Mouse (Mus musculus) left cerebral cortex, postnatal 4 days (tissue): ENCODE results near the gene Dvl2. TPM values are rescaled to one million over a fixed set of nuclear protein-coding genes. Genes with fewer than 3 reads are reported as not detected.
A peak's percentile ranks its signal among the peaks of the same experiment; 100 is the strongest.
"Not testable (repeated sequence)": the region's sequence is repeated elsewhere in the genome, so short reads cannot be mapped to it uniquely, and the experiment has no call there.

Experiments
- DNase-seq: peaks from one replicate; pipeline ENCODE4 v3.0.0-alpha.2; 2022
- intact Hi-C: fragments of 180-260 bp; cut with DNase I; formaldehyde crosslinking; loops from one replicate; pipeline ENCODE4 v1.15.1; 2025
- total RNA-seq, 2 experiments: library from RNA; stranded (reverse); gene quantifications; 2 replicates each; pipeline ENCODE4 v1.2.3; 2021

Dvl2 gene
- 10 to 100 TPM; 38.8 to 40.1 TPM for total RNA-seq

DNA sequence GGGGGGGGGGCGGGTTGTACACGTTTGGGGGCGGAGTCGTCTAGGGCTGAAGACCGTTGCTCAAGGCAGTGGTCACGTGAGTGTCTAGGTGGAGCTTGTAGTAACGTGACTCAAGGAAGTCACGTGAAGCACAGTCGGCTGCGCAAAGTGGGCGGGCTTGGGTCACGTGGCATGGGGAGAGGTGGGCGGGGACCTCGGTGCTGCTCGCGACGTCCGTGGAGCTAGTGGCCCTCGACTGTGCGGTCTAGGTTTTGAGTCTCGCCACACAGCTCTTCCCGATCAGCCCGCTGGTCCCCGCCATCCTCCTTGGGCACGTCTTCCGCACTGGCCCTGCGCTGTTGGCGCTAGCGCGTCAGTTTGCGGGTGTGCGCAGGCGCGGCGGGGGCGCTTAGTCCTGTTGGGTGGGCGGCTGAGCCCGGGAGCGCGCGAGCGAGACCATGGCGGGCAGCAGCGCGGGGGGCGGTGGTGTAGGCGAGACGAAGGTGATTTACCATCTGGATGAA, at the start of gene Dvl2:
Gene Dvl2, plus strand, starts transcription at position 200 of the 503 bp plus-strand sequence.
- peak; percentile 96 for DNase-seq
- intact Hi-C loops, result no loop called here

DNA sequence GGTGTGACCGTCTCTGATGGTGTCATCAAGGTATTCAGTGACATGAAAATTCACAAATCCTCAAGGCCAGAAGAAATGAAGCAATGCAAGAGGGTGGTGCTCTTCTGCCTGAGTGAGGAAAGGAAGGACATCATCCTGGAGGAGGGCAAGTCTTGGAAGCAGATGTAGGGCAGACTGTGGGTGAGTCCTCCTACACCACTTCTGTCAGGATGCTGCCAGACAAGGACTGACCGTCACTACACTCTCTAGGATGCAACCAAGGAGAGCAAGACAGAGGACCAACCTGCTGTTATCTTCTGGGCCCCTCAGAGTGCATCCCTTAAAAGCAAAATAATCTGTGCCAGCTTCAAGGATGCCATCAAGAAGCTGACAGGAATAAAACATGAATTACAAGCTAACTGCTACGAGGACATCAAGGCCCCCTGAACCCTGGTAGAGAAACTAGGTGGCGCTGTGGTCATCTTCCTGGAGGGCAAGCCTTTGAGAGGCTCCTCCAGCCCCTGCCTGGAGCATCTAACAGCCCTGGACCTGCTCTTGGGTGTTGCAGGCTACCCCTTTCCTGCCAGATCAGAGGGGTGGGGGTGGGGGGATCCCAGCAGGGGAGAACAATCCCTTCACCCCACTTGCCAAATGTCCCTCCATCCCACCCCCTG, 49.5 kb upstream of the Dvl2 start:
- intact Hi-C loops, result no loop called here

DNA sequence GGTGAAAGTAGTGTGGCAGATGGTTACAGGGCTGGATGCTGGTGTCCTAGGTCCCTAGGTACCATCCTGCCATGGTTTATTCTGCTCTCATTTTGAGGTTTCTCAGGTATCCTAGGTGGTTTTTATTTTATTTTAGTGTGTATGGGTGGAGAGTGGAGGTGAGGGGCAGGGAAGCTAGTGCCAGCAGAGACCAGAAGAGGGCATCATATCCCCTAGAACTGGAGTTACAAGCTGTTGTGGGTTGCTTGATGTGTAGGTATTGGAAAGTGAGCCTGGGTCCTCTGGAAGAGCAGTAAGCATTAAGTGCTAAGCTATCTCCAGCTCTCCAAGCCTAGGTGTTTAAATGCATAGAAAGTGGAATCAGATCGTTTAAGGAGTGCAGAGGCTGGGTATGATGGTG, 48.1 kb upstream of the Dvl2 start:
- intact Hi-C loops, result no loop called here
- DNase-seq, result no peak

More for the DNA sequence above, 49.5 kb upstream of the Dvl2 start:
- DNase-seq, result no peak

DNA sequence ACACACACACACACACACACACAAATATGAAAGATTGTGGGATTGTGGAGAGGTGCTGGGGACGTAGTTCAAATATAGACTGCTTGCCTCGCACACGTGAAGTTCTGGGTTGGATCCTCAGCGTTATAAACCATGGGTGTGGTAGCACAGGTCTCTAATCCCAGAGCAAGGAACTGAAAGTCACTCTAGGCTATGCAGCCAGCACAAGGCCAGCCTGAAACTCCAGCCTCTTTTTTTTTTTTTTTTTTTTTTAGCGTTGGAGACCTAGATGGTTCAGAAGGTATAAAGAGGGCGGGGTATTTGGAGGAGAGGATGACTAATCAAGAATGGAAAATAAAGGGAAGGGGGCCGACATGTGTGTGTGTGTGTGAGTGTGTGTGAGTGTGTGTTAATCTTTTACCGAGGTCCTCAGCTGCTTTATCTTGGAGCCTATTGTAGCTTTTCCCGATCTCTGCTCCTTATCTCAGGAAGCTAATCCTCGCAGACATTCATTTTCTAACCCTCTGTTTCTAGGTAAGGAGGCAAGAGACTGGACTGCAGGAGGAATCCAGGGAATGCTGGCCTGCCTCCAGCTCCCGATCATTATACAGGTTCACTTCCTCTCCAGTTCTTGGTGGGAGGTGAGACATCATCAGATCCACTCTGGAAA, 47.0 kb upstream of the Dvl2 start:
- intact Hi-C loops, result no loop called here
- no peak for DNase-seq

DNA sequence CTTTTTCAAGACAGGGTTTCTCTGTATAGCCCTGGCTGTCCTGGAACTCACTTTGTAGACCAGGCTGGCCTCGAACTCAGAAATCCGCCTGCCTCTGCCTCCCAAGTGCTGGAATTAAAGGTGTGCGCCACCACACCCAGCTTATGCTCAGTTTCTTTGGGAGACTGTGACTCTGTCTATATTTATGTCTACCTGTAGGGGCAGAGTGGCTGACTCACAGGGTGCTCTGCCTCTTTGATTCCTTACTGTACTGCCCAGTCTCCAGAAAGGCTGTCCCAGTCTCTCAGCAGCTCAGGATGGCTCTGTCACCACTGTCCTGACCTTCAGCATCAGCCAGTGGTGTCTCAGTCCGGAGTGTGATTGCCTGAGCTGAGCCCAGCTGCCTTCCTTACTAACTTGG, 44.8 kb upstream of the Dvl2 start:
- intact Hi-C loops, result not testable (repeated sequence)

DNA sequence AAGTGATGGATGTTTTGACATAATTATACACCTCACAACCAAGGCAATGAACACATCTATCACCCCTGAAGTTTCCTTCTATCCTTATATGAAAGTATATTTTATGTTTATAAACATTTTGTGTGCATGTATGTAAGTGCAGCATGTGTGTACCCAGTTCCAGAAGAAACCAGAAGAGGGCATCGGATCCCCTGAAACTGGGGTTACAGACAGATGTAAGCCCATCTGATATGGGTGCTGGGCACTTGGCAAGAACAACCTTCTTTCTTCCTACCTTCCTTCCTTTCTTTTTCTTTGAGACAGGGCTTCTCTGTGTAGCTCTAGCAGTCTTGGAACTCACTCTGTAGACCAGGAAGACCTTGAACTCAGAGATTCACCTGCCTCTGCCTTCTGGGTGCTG, 44.2 kb upstream of the Dvl2 start:
- no peak for DNase-seq
- intact Hi-C loops, result no loop called here

More for the DNA sequence above, 44.8 kb upstream of the Dvl2 start:
- DNase-seq, result not testable (repeated sequence)

DNA sequence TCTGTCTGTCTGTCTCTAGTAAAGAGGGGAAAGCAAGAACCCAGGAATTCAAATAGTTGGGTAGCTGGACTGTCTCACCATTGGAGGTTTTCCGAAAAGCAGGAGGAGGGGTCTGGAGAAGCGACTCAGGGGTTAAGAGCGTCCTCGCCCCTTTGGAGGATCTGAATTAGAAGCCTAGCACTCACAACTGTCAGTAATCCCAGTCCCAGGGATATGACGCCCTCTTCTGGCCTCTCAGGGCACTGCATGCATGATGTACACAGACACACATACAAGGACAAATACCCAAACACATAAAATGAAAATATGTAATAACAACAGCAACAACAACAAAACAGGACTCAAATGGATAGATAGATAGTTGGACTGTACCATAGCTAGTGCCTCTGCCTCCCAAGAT, 39.8 kb upstream of the Dvl2 start:
- intact Hi-C loops, result no loop called here
- DNase-seq, result peak; percentile 33

DNA sequence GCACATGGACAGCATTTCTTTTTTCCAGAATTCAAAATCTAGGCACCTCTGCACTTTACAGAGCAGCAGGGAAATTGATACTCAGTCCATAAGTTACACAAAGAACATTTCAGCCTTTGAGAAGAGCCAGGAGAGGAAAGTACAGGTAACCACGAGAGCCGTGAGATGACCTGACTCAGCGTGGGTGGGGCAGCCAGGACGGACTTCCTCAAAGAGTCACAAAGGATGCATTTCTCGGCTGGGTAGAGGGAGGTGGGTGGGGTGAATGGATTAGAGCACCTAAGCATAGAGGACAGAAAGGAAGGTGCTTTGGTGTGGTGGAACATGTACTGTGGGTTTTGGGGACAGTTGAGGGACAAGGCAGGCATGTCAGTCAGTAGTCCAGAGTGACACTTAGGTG, 38.6 kb upstream of the Dvl2 start:
- no peak for DNase-seq
- intact Hi-C loops, result no loop called here

DNA sequence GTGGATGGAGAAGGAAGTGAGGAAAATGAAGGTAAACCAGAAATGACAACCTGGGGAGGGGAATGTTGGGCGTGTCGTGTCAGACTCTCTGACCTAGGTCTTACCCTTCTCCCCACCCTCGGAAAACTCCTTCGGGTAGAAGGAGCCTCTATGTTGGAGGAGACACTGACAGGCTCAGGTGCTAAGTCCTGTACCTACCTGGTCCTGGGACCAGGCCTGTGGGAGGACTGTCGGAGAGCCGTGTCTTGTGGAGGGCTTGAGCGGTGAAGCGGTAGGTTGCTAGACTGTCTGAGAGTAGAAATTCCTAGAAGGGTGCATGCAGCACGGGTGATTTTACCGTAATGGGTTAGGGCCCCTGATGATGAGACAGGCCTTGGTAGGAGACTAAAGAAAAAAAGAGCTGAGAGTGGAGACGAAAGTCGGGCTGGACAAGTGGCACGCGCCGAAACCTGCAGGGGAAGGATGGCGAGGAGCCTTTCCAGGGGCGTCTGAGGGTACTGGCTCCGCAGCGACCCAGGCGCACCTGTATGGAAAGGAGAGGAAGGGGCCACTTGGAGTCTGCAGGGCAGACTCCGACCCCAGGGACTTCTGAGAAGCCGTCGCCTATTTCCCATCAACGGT, 35.6 kb upstream of the Dvl2 start, which contains the start of gene Cldn7:
Gene Cldn7, plus strand, starts transcription at position 130 of the 621 bp plus-strand sequence.
- DNase-seq, result no peak
- intact Hi-C loops, result no loop called here

DNA sequence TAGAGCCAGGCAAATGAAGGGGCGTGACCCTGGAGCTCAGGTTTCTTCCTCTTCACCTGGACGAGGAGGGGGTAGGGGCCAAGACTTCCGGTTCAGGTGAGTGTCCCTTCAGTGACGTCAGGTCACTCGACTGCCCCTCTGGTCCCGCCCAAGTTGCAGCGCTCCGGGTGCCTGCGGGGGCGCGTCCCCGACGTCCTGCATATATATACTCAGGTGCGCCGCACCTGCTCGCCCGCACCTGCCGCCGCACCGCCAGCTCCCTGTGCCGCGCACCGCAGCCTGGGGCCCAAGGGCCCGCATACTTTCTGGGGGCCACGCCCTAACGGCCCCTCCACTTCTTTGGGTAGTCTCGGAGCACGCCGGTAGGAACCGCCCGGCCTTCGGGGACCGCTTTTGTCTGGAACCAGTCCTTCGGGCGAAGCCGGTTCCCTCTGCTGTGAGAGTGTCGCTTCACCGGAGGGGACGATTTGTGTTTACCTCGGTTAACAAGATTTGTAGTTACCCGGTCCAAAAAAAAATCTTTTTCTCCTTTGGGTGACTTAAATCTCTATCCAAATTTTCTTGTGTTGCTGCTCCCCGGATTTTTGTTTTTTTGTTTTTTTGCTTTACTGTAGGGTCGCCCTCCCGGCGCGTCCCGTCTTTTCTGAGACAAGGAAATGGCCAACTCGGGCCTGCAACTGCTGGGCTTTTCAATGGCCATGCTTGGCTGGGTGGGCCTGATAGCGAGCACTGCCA, 35.0 kb upstream of the Dvl2 start:
- intact Hi-C loops, result no loop called here
- no peak for DNase-seq

GRCm38 (mm10) chr11:69966006-69966859, 34.2 kb upstream of the Dvl2 start:
- intact Hi-C loops, result no loop called here
- no peak for DNase-seq

DNA sequence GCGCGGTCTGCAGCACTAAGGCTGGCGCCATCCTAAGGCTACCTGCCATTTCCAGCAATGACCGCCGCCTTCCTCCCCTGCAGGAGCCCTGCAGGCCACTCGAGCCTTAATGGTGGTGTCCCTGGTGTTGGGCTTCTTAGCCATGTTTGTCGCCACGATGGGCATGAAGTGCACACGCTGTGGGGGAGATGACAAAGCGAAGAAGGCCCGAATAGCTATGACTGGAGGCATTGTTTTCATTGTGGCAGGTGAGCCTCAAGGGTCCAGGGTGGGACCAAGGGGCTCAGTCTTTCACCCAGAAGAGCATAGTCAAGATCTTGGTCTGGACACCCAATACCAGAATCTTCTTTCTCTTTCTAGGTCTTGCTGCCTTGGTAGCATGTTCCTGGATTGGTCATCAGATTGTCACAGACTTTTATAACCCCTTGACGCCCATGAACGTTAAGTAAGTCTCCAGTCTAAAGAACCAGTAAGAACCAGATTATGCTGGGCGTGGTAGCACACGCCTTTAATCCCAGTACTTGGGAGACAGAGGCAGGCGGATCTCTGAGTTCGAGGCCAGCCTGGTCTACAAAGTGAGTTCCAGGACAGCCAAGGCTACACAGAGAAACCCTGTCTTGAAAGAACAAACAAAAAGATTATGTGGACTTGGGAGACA, 33.4 kb upstream of the Dvl2 start:
- intact Hi-C loops, result no loop called here
- DNase-seq, result no peak

DNA sequence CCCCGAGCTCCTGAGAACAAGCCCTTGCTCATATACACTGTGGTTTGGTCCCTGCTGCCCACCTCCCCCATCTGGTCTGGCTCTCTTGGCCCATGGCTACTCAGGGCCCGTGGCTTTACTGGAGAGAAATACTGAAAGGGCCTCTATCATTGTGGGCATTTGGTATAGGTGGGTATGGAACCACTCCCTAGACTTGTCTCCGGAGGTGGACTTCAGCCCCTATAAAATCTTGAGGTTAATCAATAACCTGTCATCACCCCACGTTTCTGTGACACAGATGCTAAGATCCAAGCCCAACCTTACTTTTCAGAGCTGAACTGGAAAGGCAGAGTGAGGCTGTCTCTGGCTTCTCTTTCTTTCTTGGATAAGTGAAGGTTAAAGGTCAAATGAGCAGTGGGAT, 31.6 kb upstream of the Dvl2 start:
- no peak for DNase-seq
- intact Hi-C loops, result no loop called here

DNA sequence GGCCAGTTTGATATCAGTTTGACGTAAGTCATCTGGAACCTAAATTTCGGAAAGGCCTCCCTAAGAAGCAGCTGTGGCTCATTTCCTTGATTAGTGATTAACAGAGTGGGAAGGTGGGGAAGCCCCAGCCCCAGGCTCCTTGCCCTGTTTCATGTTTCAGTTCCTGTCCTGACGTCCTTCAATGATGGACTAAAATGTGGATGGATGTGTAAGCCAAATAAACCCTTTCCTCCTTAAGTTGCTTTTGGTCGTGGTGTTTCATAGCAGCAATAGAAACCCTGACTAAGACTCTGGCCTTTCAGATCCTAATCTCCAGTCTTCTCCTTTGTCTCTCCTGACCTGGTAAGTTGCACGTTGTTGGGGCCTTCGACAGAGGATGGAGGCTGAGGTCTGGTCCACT, 30.2 kb upstream of the Dvl2 start:
- no peak for DNase-seq
- intact Hi-C loops, result no loop called here

- no peak for DNase-seq
- intact Hi-C loops, result no loop called here
Observed at GRCm38 (mm10) chr11:69970775-69971174, 29.6 kb upstream of the Dvl2 start.

DNA sequence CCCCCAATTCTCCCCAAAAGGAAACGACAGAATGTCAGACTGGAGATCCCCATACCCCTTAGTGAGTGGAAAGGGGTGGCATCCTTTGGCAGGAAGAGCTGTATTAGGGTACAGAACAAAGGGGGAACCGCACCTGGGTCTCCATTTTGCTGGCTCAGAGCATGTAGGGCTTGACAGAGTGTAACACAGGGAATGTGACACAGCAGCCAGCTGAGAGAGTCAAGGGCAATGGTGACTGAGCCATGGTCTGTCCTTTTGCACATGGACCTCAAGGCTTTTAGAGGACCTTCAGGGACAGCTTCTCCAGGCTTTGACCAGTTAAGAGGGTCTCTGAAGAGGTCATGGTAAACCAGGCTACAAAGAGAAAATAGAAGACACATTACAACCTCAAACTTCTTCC, 25.5 kb upstream of the Dvl2 start:
- no peak for DNase-seq
- intact Hi-C loops, result no loop called here

GRCm38 (mm10) chr11:69976271-69976670, 24.1 kb upstream of the Dvl2 start:
- DNase-seq, result no peak
- intact Hi-C loops, result no loop called here

DNA sequence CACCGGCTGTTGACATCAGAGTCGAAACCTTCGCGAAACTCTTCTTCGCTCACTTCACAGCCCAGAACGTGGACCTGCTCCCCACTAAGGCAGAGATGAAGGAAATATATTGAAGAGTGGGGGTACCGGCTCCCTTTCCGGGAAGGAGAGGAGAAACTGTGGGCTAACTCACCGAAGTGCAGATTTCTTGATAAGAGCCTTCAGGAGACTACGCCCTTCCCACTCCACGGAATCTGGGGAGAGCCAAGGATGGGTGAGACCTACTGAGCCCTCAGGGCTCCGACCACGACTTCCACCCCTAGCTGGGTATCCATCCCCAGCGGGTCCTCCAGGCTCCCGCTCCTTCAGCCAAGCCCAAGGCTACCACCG, 20.6 kb upstream of the Dvl2 start:
- DNase-seq, result no peak
- intact Hi-C loops, result loop anchor here (10.0 kb wide), 1 partner anchor 45 kb away; the partner anchor contains the start of gene Ybx2
